Mouse (Mus musculus): ENCODE measurements around the gene Sar1a. TPM values are rescaled to one million over a fixed set of nuclear protein-coding genes. Genes with fewer than 3 reads are reported as not detected.

The Sar1a gene
- 231 and 238 TPM in 2 replicates for polyA plus RNA-seq (2014; fragmentation: Nextera tagmentation; extraction: Ambion mirVana)

GRCm38 (mm10) chr10:61680015-61680913, at the start of gene Sar1a:
Gene Sar1a, plus strand, starts transcription at chr10:61680299.
- Histone ChIP-seq H3K36me3 (ENCODE audit: control insufficient read depth, insufficient read depth, low read length) (peaks cover 4% of the 10 kb centered on the region; the same call in 1 of the 2 replicates), H3K4me2 (ENCODE audit: low read depth, low read length, severe bottlenecking) (peak within 1 kb of the TSS; percentile 83), H3K9ac (ENCODE audit: low read length) (peak within 1 kb of the TSS; percentile 87), H3K4me1 (replicated peaks; ENCODE audit: control insufficient read depth, insufficient read depth, low read length) (peaks cover 4% of the 10 kb centered on the region; the same call in 1 of the 2 replicates), H3K27me3 (ENCODE audit: control insufficient read depth, insufficient read depth, low read length) (no peaks in the 10 kb centered on the region), H3K27ac (ENCODE audit: low read depth, low read length) (0 out of 2 replicates have a peak within 1 kb of the TSS, but pooled peaks have one; percentile 31), H3K4me3 (ENCODE audit: low read depth, low read length) (peak within 1 kb of the TSS; percentile 96), H3K9me3 (ENCODE audit: control insufficient read depth, low read length) (no peaks in the 10 kb centered on the region)
- peak; percentile 100 for ATAC-seq (replicated peaks; ENCODE audit: low FRiP score)
- DNase-seq (ENCODE audit: low spot score), result peak; percentile 100
- under 1% methylated on average over 71 of the region's 84 CpGs for WGBS

GRCm38 (mm10) chr10:61632445-61632844, 47.7 kb upstream of the Sar1a start:
- no peaks in the 10 kb centered on the region for H3K9me3 ChIP-seq (ENCODE audit: control insufficient read depth, low read length)
- H3K4me2 ChIP-seq (ENCODE audit: low read depth, low read length, severe bottlenecking), result no peak overlapping the region
- ATAC-seq (replicated peaks; ENCODE audit: low FRiP score) (no peak), DNase-seq (ENCODE audit: low spot score) (no peak)
- H3K4me3 ChIP-seq (ENCODE audit: low read depth, low read length), result no peak overlapping the region
- 91% methylated on average over 10 of the region's 10 CpGs for WGBS
- no peaks in the 10 kb centered on the region for H3K4me1 ChIP-seq (replicated peaks; ENCODE audit: control insufficient read depth, insufficient read depth, low read length)
- no peak overlapping the region for H3K27ac ChIP-seq (ENCODE audit: low read depth, low read length)
- H3K27me3 ChIP-seq (ENCODE audit: control insufficient read depth, insufficient read depth, low read length), result no peaks in the 10 kb centered on the region
- no peak overlapping the region for H3K9ac ChIP-seq (ENCODE audit: low read length)
- H3K36me3 ChIP-seq (ENCODE audit: control insufficient read depth, insufficient read depth, low read length), result no peaks in the 10 kb centered on the region

- DNase-seq (ENCODE audit: low spot score) (no peak), ATAC-seq (replicated peaks; ENCODE audit: low FRiP score) (no peak)
- Histone ChIP-seq H3K4me1 (replicated peaks; ENCODE audit: control insufficient read depth, insufficient read depth, low read length) (no peaks in the 10 kb centered on the region), H3K4me2 (ENCODE audit: low read depth, low read length, severe bottlenecking) (no peak overlapping the region), H3K36me3 (ENCODE audit: control insufficient read depth, insufficient read depth, low read length) (no peaks in the 10 kb centered on the region), H3K27me3 (ENCODE audit: control insufficient read depth, insufficient read depth, low read length) (no peaks in the 10 kb centered on the region), H3K4me3 (ENCODE audit: low read depth, low read length) (no peak overlapping the region), H3K27ac (ENCODE audit: low read depth, low read length) (no peak overlapping the region), H3K9me3 (ENCODE audit: control insufficient read depth, low read length) (no peaks in the 10 kb centered on the region), H3K9ac (ENCODE audit: low read length) (no peak overlapping the region)
- 82% methylated on average over 7 of the region's 7 CpGs for WGBS
Observed at GRCm38 (mm10) chr10:61637055-61637454, 43.0 kb upstream of the Sar1a start.

GRCm38 (mm10) chr10:61640363-61640762, 39.7 kb upstream of the Sar1a start:
- Histone ChIP-seq H3K4me3 (ENCODE audit: low read depth, low read length) (no peak overlapping the region), H3K9ac (ENCODE audit: low read length) (no peak overlapping the region), H3K27me3 (ENCODE audit: control insufficient read depth, insufficient read depth, low read length) (no peaks in the 10 kb centered on the region), H3K4me1 (replicated peaks; ENCODE audit: control insufficient read depth, insufficient read depth, low read length) (no peaks in the 10 kb centered on the region), H3K36me3 (ENCODE audit: control insufficient read depth, insufficient read depth, low read length) (no peaks in the 10 kb centered on the region), H3K4me2 (ENCODE audit: low read depth, low read length, severe bottlenecking) (no peak overlapping the region), H3K9me3 (ENCODE audit: control insufficient read depth, low read length) (no peaks in the 10 kb centered on the region), H3K27ac (ENCODE audit: low read depth, low read length) (no peak overlapping the region)
- no peak for ATAC-seq (replicated peaks; ENCODE audit: low FRiP score)
- 81% methylated on average over 4 of the region's 4 CpGs for WGBS
- no peak for DNase-seq (ENCODE audit: low spot score)

GRCm38 (mm10) chr10:61646557-61646956, 33.5 kb upstream of the Sar1a start:
- 0 out of 2 replicates have a peak, but pooled peaks cover 2% of the 10 kb centered on the region for H3K4me1 ChIP-seq (replicated peaks; ENCODE audit: control insufficient read depth, insufficient read depth, low read length)
- H3K27ac ChIP-seq (ENCODE audit: low read depth, low read length), result no peak overlapping the region
- no peak overlapping the region for H3K9ac ChIP-seq (ENCODE audit: low read length)
- H3K4me2 ChIP-seq (ENCODE audit: low read depth, low read length, severe bottlenecking), result no peak overlapping the region
- ATAC-seq (replicated peaks; ENCODE audit: low FRiP score) (no peak), DNase-seq (ENCODE audit: low spot score) (no peak)
- no peaks in the 10 kb centered on the region for H3K9me3 ChIP-seq (ENCODE audit: control insufficient read depth, low read length)
- no peaks in the 10 kb centered on the region for H3K27me3 ChIP-seq (ENCODE audit: control insufficient read depth, insufficient read depth, low read length)
- H3K36me3 ChIP-seq (ENCODE audit: control insufficient read depth, insufficient read depth, low read length), result no peaks in the 10 kb centered on the region; the same call in 1 of the 2 replicates
- H3K4me3 ChIP-seq (ENCODE audit: low read depth, low read length), result no peak overlapping the region
- WGBS, result 74% methylated on average over 7 of the region's 7 CpGs

- Histone ChIP-seq H3K36me3 (ENCODE audit: control insufficient read depth, insufficient read depth, low read length) (no peaks in the 10 kb centered on the region; the same call in 1 of the 2 replicates), H3K27ac (ENCODE audit: low read depth, low read length) (peak within 1 kb of the TSS; percentile 31; the same call in 1 of the 2 replicates), H3K4me2 (ENCODE audit: low read depth, low read length, severe bottlenecking) (peak within 1 kb of the TSS; percentile 76), H3K4me3 (ENCODE audit: low read depth, low read length) (peak within 1 kb of the TSS; percentile 78), H3K27me3 (ENCODE audit: control insufficient read depth, insufficient read depth, low read length) (no peaks in the 10 kb centered on the region), H3K4me1 (replicated peaks; ENCODE audit: control insufficient read depth, insufficient read depth, low read length) (0 out of 2 replicates have a peak, but pooled peaks cover 2% of the 10 kb centered on the region), H3K9me3 (ENCODE audit: control insufficient read depth, low read length) (no peaks in the 10 kb centered on the region), H3K9ac (ENCODE audit: low read length) (peak within 1 kb of the TSS; percentile 84)
- peak; percentile 98 for ATAC-seq (replicated peaks; ENCODE audit: low FRiP score)
- WGBS, result 4% methylated on average over 46 of the region's 50 CpGs
- peak; percentile 98 for DNase-seq (ENCODE audit: low spot score)
Observed at GRCm38 (mm10) chr10:61647790-61648736, 32.0 kb upstream of the Sar1a start, which contains the start of gene Ppa1. Gene Ppa1, plus strand, starts transcription at chr10:61648552.

GRCm38 (mm10) chr10:61648737-61649645, 31.1 kb upstream of the Sar1a start:
- no peaks in the 10 kb centered on the region; the same call in 1 of the 2 replicates for H3K36me3 ChIP-seq (ENCODE audit: control insufficient read depth, insufficient read depth, low read length)
- no peaks in the 10 kb centered on the region for H3K9me3 ChIP-seq (ENCODE audit: control insufficient read depth, low read length)
- H3K4me3 ChIP-seq (ENCODE audit: low read depth, low read length), result peak overlapping the region; percentile 78
- no peak for DNase-seq (ENCODE audit: low spot score)
- H3K9ac ChIP-seq (ENCODE audit: low read length), result peak overlapping the region; percentile 84
- 0 out of 2 replicates have a peak, but pooled peaks cover 2% of the 10 kb centered on the region for H3K4me1 ChIP-seq (replicated peaks; ENCODE audit: control insufficient read depth, insufficient read depth, low read length)
- H3K4me2 ChIP-seq (ENCODE audit: low read depth, low read length, severe bottlenecking), result peak overlapping the region; percentile 76
- H3K27me3 ChIP-seq (ENCODE audit: control insufficient read depth, insufficient read depth, low read length), result no peaks in the 10 kb centered on the region
- H3K27ac ChIP-seq (ENCODE audit: low read depth, low read length), result peak overlapping the region; percentile 31; the same call in 1 of the 2 replicates
- 1% methylated on average over 49 of the region's 49 CpGs for WGBS
- ATAC-seq (replicated peaks; ENCODE audit: low FRiP score), result peak; percentile 8; the same call in 1 of the 2 replicates

Measured in forebrain, embryonic 11.5 days (tissue).